Mouse (Mus musculus) neural tube, embryonic 11.5 days (tissue): ENCODE measurements at regions not wholly inside any gene's neighbourhood (a gene's known extent, or its start where the extent isn't known, plus 50 kb on each side); places are given as distances from the start of the nearest gene placed in this dataset.

ENCODE experiments used
- ATAC-seq: fragments of 200-750 bp; cut with Nextera tagmentation; 2 replicates; pipeline ENCODE4 v1.8.0; 2017; ENCODE audit warnings: moderate number of reproducible peaks, mild to moderate bottlenecking, moderate TSS enrichment, moderate library complexity; ENCODE audit not compliant: insufficient read depth, low FRiP score, low TSS enrichment
- DNase-seq: peaks from one replicate; pipeline ENCODE4 v3.0.0-alpha.2; 2015; ENCODE audit warnings: low spot score
- H3K27ac ChIP-seq: fragments of 300-500 bp; sonication (generic); 2 replicates; pipeline ENCODE4 v1.5.1; 2014; ENCODE audit warnings: low read depth, mild to moderate bottlenecking, low read length
- H3K27me3 ChIP-seq: fragments of 300-500 bp; sonication (generic); 2 replicates; pipeline ENCODE4 v1.6.1; 2014; ENCODE audit warnings: mild to moderate bottlenecking, low read length, mixed read lengths; ENCODE audit not compliant: control insufficient read depth, insufficient read depth
- H3K36me3 ChIP-seq: fragments of 300-500 bp; sonication (generic); 2 replicates; pipeline ENCODE4 v1.6.1; 2014; ENCODE audit warnings: mild to moderate bottlenecking, low read length, moderate library complexity, mixed read lengths; ENCODE audit not compliant: control insufficient read depth, insufficient read depth
- H3K4me1 ChIP-seq: fragments of 300-500 bp; sonication (generic); 2 replicates; pipeline ENCODE4 v1.6.1; 2014; ENCODE audit warnings: low read length, mixed read lengths; ENCODE audit not compliant: control insufficient read depth, insufficient read depth
- H3K4me2 ChIP-seq: fragments of 300-500 bp; sonication (generic); 2 replicates; pipeline ENCODE4 v1.6.1; 2014; ENCODE audit warnings: low read depth, mild to moderate bottlenecking, moderate library complexity
- H3K4me3 ChIP-seq: fragments of 300-500 bp; sonication (generic); 2 replicates; pipeline ENCODE4 v1.5.1; 2014; ENCODE audit warnings: low read depth, low read length
- H3K9ac ChIP-seq: fragments of 300-500 bp; sonication (generic); 2 replicates; pipeline ENCODE4 v1.6.1; 2014; ENCODE audit warnings: mild to moderate bottlenecking, low read length
- H3K9me3 ChIP-seq: fragments of 300-500 bp; sonication (generic); 2 replicates; pipeline ENCODE4 v1.6.1; 2016; ENCODE audit warnings: low read length; ENCODE audit not compliant: control insufficient read depth
- WGBS: fragments of 180-500 bp; shearing (Covaris S2); extraction: QIAGEN DNeasy Blood & Tissue Kit; methylation state at CpG from one replicate; pipeline ENCODE4 v1.1.7; 2014; 5-methylcytosine and 5-hydroxymethylcytosine counted together

- ATAC-seq, result no peak
- Histone ChIP-seq H3K27me3 (no peaks in the 10 kb centered on the region), H3K4me1 (no peaks in the 10 kb centered on the region), H3K9me3 (no peaks in the 10 kb centered on the region), H3K36me3 (no peaks in the 10 kb centered on the region), H3K27ac (no peak overlapping the region), H3K4me2 (no peak overlapping the region), H3K9ac (no peak overlapping the region), H3K4me3 (no peak overlapping the region)
- 93% methylated on average over 5 of the region's 5 CpGs for WGBS
- DNase-seq, result no peak
These were observed 115.1 kb upstream of the Id4 start for GRCm38 (mm10) chr13:48145976-48146375.

GRCm38 (mm10) chr13:48147061-48147460, 114.0 kb upstream of the Id4 start:
- no peak overlapping the region for H3K27ac ChIP-seq
- no peak overlapping the region for H3K4me3 ChIP-seq
- no peak overlapping the region for H3K9ac ChIP-seq
- WGBS, result 86% methylated on average over 7 of the region's 7 CpGs
- H3K27me3 ChIP-seq, result no peaks in the 10 kb centered on the region
- ATAC-seq, result no peak
- DNase-seq, result no peak
- no peaks in the 10 kb centered on the region for H3K36me3 ChIP-seq
- H3K9me3 ChIP-seq, result no peaks in the 10 kb centered on the region
- H3K4me1 ChIP-seq, result no peaks in the 10 kb centered on the region
- no peak overlapping the region for H3K4me2 ChIP-seq

- H3K9ac ChIP-seq, result no peak overlapping the region
- no peak overlapping the region for H3K4me2 ChIP-seq
- ATAC-seq (no peak), DNase-seq (no peak)
- no peaks in the 10 kb centered on the region for H3K9me3 ChIP-seq
- H3K4me1 ChIP-seq, result peaks cover 5% of the 10 kb centered on the region
- H3K27ac ChIP-seq, result peak overlapping the region; percentile 44; the same call in 1 of the 2 replicates
- H3K27me3 ChIP-seq, result no peaks in the 10 kb centered on the region
- no peaks in the 10 kb centered on the region for H3K36me3 ChIP-seq
- H3K4me3 ChIP-seq, result no peak overlapping the region
- WGBS, result 65% methylated on average over 7 of the region's 7 CpGs
These were observed 107.8 kb upstream of the Id4 start for GRCm38 (mm10) chr13:48153248-48153647.

GRCm38 (mm10) chr13:48153684-48154413, 107.2 kb upstream of the Id4 start:
- no peak overlapping the region for H3K9ac ChIP-seq
- no peak overlapping the region for H3K4me3 ChIP-seq
- no peaks in the 10 kb centered on the region for H3K36me3 ChIP-seq
- WGBS, result 44% methylated on average over 7 of the region's 7 CpGs
- ATAC-seq (no peak), DNase-seq (peak; percentile 38)
- H3K9me3 ChIP-seq, result no peaks in the 10 kb centered on the region
- H3K4me2 ChIP-seq, result no peak overlapping the region
- peak overlapping the region; percentile 68; the same call in 1 of the 2 replicates for H3K27ac ChIP-seq
- no peaks in the 10 kb centered on the region for H3K27me3 ChIP-seq
- peaks cover 5% of the 10 kb centered on the region for H3K4me1 ChIP-seq

- Histone ChIP-seq H3K9me3 (no peaks in the 10 kb centered on the region), H3K36me3 (no peaks in the 10 kb centered on the region), H3K4me2 (no peak overlapping the region), H3K4me3 (no peak overlapping the region), H3K27me3 (no peaks in the 10 kb centered on the region), H3K27ac (peak overlapping the region; percentile 68), H3K4me1 (peaks cover 12% of the 10 kb centered on the region), H3K9ac (no peak overlapping the region)
- ATAC-seq (no peak), DNase-seq (peak; percentile 46)
- 26% methylated on average over 6 of the region's 6 CpGs for WGBS
These were observed 106.5 kb upstream of the Id4 start for GRCm38 (mm10) chr13:48154414-48155105.

GRCm38 (mm10) chr13:48159020-48159910, 101.8 kb upstream of the Id4 start:
- H3K27me3 ChIP-seq, result no peaks in the 10 kb centered on the region
- H3K4me2 ChIP-seq, result peak overlapping the region; percentile 24; the same call in 1 of the 2 replicates
- WGBS, result 24% methylated on average over 15 of the region's 15 CpGs
- ATAC-seq (peak; percentile 59; the same call in 1 of the 2 replicates), DNase-seq (peak; percentile 37)
- no peak overlapping the region for H3K4me3 ChIP-seq
- no peaks in the 10 kb centered on the region for H3K9me3 ChIP-seq
- no peak overlapping the region for H3K9ac ChIP-seq
- peaks cover 9% of the 10 kb centered on the region for H3K4me1 ChIP-seq
- no peaks in the 10 kb centered on the region for H3K36me3 ChIP-seq
- no peak overlapping the region for H3K27ac ChIP-seq

- H3K27me3 ChIP-seq, result no peaks in the 10 kb centered on the region
These were observed 100.9 kb upstream of the Id4 start for GRCm38 (mm10) chr13:48160161-48160560.

GRCm38 (mm10) chr13:48161339-48161738, 99.7 kb upstream of the Id4 start:
- no peak overlapping the region for H3K27ac ChIP-seq
- H3K9ac ChIP-seq, result no peak overlapping the region
- 43% methylated on average over 9 of the region's 9 CpGs for WGBS
- H3K4me2 ChIP-seq, result no peak overlapping the region
- H3K4me1 ChIP-seq, result peaks cover 8% of the 10 kb centered on the region; the same call in 1 of the 2 replicates
- H3K4me3 ChIP-seq, result no peak overlapping the region
- H3K27me3 ChIP-seq, result no peaks in the 10 kb centered on the region
- H3K9me3 ChIP-seq, result no peaks in the 10 kb centered on the region
- peak; percentile 87 for ATAC-seq
- H3K36me3 ChIP-seq, result no peaks in the 10 kb centered on the region
- peak; percentile 24 for DNase-seq

More at GRCm38 (mm10) chr13:48160161-48160560, 100.9 kb upstream of the Id4 start:
- WGBS, result 46% methylated on average over 5 of the region's 5 CpGs
- DNase-seq (no peak), ATAC-seq (no peak)
- no peaks in the 10 kb centered on the region for H3K9me3 ChIP-seq
- H3K4me2 ChIP-seq, result no peak overlapping the region
- no peaks in the 10 kb centered on the region for H3K36me3 ChIP-seq
- H3K9ac ChIP-seq, result no peak overlapping the region
- no peak overlapping the region for H3K27ac ChIP-seq
- H3K4me1 ChIP-seq, result peaks cover 8% of the 10 kb centered on the region
- no peak overlapping the region for H3K4me3 ChIP-seq
